Mouse (Mus musculus): ENCODE results near the gene Srarp.

The Srarp gene

GRCm38 (mm10) chr4:141435974-141436373 is at the start of gene Srarp:
Srarp (minus strand) TSS chr4:141436105.
- CTCF ChIA-PET: no interaction called here

GRCm38 (mm10) chr4:141484071-141484470 is 48.2 kb upstream of the Srarp start:
- CTCF ChIA-PET: no interaction called here

- CTCF ChIA-PET: no interaction called here
Observed at GRCm38 (mm10) chr4:141479411-141479810, 43.5 kb upstream of the Srarp start.

GRCm38 (mm10) chr4:141478794-141479193 is 42.9 kb upstream of the Srarp start:
- CTCF ChIA-PET: interaction anchor here (1.2 kb wide), 1 partner anchor 73 kb away, joined by 3 read pairs; no protein-coding TSS in a partner anchor

- CTCF ChIA-PET: interaction anchor here (0.9 to 1.2 kb wide), 2 partner anchors 11 to 73 kb away, joined by 3 read pairs; no protein-coding TSS in a partner anchor
Observed at GRCm38 (mm10) chr4:141478225-141478624, 42.3 kb upstream of the Srarp start.

GRCm38 (mm10) chr4:141477681-141478102 is 41.8 kb upstream of the Srarp start:
- CTCF ChIA-PET: interaction anchor here (0.9 to 1.2 kb wide), 2 partner anchors 11 to 72 kb away, joined by 3 read pairs; no protein-coding TSS in a partner anchor

GRCm38 (mm10) chr4:141474431-141474830 is 38.5 kb upstream of the Srarp start:
- CTCF ChIA-PET: no interaction called here

- CTCF ChIA-PET: no interaction called here
Observed at GRCm38 (mm10) chr4:141472641-141473321, 36.9 kb upstream of the Srarp start.

- CTCF ChIA-PET: interaction anchor here (0.7 kb wide), 1 partner anchor 64 kb away, joined by 7 read pairs; no protein-coding TSS in a partner anchor
Observed at GRCm38 (mm10) chr4:141471491-141471890, 35.6 kb upstream of the Srarp start.

GRCm38 (mm10) chr4:141469343-141469742 is 33.4 kb upstream of the Srarp start:
- CTCF ChIA-PET: no interaction called here

- CTCF ChIA-PET: interaction anchor here (1.0 kb wide), 1 partner anchor 13 kb away, joined by 3 read pairs; no protein-coding TSS in a partner anchor
Observed at GRCm38 (mm10) chr4:141468576-141468975, 32.7 kb upstream of the Srarp start.

- CTCF ChIA-PET: interaction anchor here (1.0 kb wide), 2 partner anchors 9 to 11 kb away, joined by 3 read pairs; no protein-coding TSS in a partner anchor
Observed at GRCm38 (mm10) chr4:141467581-141467927, 31.6 kb upstream of the Srarp start.

GRCm38 (mm10) chr4:141466844-141467580 is 31.1 kb upstream of the Srarp start:
- CTCF ChIA-PET: interaction anchor here (1.0 kb wide), 1 partner anchor 10 kb away, joined by 3 read pairs; no protein-coding TSS in a partner anchor

GRCm38 (mm10) chr4:141466289-141466795 is 30.4 kb upstream of the Srarp start:
- CTCF ChIA-PET: no interaction called here

- CTCF ChIA-PET: no interaction called here
Observed at GRCm38 (mm10) chr4:141465512-141466288, 29.8 kb upstream of the Srarp start.

- CTCF ChIA-PET: no interaction called here
Observed at GRCm38 (mm10) chr4:141464722-141465121, 28.8 kb upstream of the Srarp start.

GRCm38 (mm10) chr4:141463472-141463871 is 27.6 kb upstream of the Srarp start:
- CTCF ChIA-PET: no interaction called here

- CTCF ChIA-PET: no interaction called here
Observed at GRCm38 (mm10) chr4:141461576-141461975, 25.7 kb upstream of the Srarp start.

- CTCF ChIA-PET: no interaction called here
Observed at GRCm38 (mm10) chr4:141461088-141461487, 25.2 kb upstream of the Srarp start.

GRCm38 (mm10) chr4:141460481-141460880 is 24.6 kb upstream of the Srarp start:
- CTCF ChIA-PET: no interaction called here

GRCm38 (mm10) chr4:141459766-141460165 is 23.9 kb upstream of the Srarp start:
- CTCF ChIA-PET: no interaction called here

- CTCF ChIA-PET: no interaction called here
Observed at GRCm38 (mm10) chr4:141458888-141459287, 23.0 kb upstream of the Srarp start.
